Mouse (Mus musculus) naive thymus-derived CD4-positive, alpha-beta T cell, adult 2 months (primary cell): ENCODE data around the gene Diexf.

Experiments
- DNase-seq: peaks from one replicate; pipeline ENCODE4 v3.0.0-alpha.2; 2011; ENCODE audit warnings: low read depth

Gene Diexf

GRCm38 (mm10) chr1:193129786-193130455 lies at the start of gene Diexf:
Gene Diexf (minus strand): TSS chr1:193130272.
- DNase-seq: peak; percentile 99

- no peak for DNase-seq
Measured at GRCm38 (mm10) chr1:193174143-193174733, 44.2 kb upstream of the Diexf start.

- DNase-seq: no peak
Measured at GRCm38 (mm10) chr1:193173810-193174129, 43.7 kb upstream of the Diexf start.

- DNase-seq: peak; percentile 100
Measured at GRCm38 (mm10) chr1:193172991-193173809, 43.1 kb upstream of the Diexf start.

DNA sequence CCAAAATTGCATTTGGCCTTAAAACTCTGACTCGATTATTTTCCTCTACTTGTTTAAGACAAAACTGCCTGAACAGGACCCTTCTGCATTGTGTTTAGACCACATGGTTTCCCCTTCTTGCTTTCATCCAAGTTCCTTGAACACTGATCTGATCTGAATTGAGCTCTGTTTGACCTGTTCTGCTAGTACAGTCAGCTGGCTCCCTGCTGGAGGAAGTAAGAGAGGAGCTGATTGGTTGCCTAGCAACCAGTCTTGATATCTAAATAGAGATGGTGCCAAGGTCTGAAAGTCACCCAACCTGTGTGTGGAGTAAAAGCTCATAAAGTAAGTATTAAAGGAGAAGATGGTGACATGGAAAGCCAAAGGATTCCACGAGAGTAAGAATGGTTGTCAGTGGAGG lies 39.8 kb upstream of the Diexf start:
- peak; percentile 82 for DNase-seq

DNA sequence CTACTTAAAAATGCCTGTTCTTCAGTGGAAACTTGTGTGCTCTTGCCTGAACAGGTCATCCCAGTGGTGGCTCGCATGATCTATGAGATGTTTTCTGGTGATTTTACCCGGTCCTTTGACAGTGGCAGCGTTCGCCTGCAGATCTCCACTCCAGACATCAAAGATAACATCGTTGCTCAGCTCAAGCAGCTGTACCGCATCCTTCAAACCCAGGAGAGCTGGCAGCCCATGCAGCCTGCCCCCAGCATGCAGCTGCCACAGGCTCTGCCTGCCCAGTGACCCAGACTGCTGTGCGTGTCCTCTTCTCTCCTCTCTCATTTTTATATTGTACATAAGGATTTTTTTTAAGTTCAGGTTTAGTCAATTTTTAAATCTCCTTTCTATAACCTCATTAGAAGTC lies 39.2 kb upstream of the Diexf start:
- peak; percentile 51 for DNase-seq

- DNase-seq: no peak
Measured at GRCm38 (mm10) chr1:193167746-193168145, 37.7 kb upstream of the Diexf start, which contains the start of gene A130010J15Rik. Gene A130010J15Rik (plus strand): TSS chr1:193168046.

GRCm38 (mm10) chr1:193160317-193161032 lies 30.4 kb upstream of the Diexf start:
- DNase-seq: peak; percentile 64

GRCm38 (mm10) chr1:193159613-193160012 lies 29.5 kb upstream of the Diexf start:
- peak; percentile 61 for DNase-seq

DNA sequence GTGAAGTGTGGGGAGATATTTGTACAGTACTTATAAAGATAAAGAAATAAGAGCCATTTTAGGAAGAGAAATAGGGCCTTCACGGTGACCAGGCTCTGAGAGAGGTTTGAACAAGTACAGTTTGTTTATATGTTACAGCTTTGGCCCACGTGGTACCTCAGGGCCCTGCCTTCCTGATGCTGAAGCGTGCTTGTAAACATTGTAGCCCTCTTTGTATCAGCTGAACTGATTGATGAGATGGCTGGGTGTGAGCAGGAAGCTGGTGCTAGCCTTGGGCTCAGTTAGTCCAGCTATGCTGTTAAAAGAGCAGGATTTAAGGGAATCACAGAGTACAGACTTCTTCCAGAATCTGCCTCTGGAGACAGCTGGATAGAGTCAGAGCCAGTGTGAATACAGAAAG lies 29.1 kb upstream of the Diexf start:
- DNase-seq: peak; percentile 46

- DNase-seq: no peak
Measured at GRCm38 (mm10) chr1:193157111-193157492, 27.0 kb upstream of the Diexf start.

- DNase-seq: no peak
Measured at GRCm38 (mm10) chr1:193156316-193157110, 26.4 kb upstream of the Diexf start.

DNA sequence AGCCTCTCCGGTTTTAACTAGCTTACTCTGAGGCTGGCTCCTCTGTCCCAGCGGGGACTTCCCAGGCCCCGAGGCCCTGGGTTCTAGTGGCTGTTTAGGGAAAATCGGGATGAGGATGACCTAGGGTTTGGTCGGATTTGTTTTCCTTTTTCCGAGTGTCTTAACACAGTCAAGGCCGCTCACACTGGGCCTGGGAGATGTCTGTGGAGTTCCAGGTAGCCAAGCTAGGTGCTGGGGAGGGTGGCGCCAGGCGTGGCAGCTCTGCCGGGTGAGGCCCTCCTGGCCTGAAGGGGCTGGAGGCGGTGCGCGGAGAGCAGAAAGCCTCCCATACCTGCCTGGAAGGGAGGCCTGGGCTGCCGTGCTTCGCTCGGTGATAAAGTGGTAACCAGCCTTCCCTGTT lies 23.5 kb upstream of the Diexf start:
- DNase-seq: no peak

- DNase-seq: peak; percentile 75
Measured at GRCm38 (mm10) chr1:193152872-193153271, 22.8 kb upstream of the Diexf start, which contains the start of gene Irf6. Gene Irf6 (plus strand): TSS chr1:193153111.

DNA sequence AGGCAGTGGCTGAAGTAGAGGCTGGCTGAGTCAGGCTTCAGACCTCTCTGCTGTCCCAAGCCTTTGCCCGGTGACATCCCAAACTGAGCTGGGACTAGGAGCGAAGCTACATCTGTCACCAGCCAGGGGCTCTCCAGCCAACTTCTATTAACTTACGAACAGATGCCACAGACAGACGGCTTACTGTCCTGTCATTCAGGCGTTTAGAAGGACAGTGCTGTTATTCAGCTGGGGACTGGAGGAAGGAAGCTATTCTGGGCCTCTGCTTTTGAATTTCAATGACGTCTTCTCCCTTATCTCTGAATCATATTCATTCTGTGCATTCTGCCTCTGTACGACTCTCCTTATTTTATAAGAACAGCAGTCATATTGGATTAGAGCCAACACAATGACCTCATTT lies 21.1 kb upstream of the Diexf start:
- no peak for DNase-seq

GRCm38 (mm10) chr1:193149231-193149630 lies 19.2 kb upstream of the Diexf start:
- DNase-seq: no peak

DNA sequence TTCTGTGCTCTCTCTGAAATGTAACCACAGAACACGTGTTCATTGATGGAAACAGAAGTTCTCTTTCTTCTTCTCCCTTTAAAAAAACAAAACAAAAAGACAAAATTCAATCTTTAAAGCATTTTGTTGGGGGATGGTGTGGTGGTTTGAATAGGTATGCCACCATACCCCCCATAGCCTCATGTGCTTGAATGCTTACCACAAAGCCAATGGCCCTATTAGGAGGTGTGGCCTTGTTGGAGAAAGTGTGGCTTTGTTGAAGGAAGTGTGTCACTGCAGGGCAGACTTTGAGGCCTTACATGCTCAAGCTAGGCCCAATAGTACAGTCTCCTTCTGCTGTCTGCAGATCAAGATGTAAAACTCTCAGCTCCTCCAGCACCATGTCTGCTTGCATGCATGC lies 16.3 kb upstream of the Diexf start:
- DNase-seq: peak; percentile 58

DNA sequence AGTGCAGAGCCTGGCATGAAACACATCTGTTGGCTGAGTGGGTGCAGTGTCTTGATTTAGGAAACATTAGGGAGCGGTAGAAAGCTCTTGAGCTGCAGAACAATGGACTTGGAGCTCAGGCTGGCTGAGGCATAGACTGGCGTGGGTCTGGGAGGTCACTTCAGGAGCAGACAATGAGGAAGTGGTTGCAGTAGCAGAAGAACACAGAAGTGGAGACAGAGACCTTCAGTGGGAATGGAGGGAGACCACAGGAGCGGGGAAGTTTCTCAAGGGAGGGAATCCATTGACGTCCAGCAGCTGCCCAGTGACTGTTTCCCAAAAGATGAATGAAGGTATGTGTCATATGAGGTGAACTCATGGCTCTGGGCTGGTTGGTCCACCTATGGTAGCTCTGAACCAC lies 15.0 kb upstream of the Diexf start:
- DNase-seq: no peak

DNA sequence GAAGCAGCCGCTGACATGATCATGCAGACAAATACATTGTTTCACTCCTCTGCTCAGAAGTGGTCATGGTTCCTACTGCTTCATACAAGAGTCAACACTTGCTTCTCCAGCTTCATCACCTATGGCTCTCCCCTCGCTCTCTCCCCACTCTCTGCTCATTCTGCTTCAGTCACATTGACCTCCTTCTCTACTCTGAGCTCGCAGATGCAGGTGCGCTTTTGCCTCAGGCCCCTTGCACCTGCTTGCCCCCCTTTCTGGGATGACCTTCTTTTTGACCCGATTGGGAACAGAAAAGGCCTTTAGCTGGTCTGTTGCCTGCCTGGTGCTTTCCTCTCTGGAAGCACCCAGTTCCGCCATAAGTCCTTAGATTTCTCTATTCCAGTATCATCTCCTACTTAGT lies 14.4 kb upstream of the Diexf start:
- DNase-seq: no peak

DNA sequence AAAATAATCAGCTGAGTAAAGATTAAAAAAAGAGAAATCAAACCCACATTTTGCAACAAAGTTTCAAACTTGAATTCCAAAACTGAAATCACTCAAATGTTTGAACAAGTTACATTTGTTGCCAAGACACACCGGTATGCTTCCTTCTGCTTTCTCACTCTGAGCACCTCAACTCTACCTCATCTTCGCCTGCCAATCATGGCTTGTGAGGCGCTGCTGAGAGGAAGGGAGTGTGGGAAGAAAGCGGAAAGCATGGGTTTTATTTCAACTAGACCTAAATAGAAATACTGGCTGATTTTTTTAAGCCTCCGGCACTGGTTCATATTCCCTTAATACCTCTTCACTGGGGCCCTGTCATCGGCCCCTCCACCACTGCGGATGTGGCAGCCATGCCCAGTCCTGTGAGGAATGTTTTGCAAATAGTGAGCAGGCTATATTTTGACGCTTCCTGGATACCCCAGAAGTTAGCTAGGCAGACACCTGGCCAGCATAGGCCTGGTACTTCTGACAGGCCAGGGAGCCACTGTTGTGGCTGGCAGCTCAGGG lies 12.5 kb upstream of the Diexf start:
- peak; percentile 31 for DNase-seq

DNA sequence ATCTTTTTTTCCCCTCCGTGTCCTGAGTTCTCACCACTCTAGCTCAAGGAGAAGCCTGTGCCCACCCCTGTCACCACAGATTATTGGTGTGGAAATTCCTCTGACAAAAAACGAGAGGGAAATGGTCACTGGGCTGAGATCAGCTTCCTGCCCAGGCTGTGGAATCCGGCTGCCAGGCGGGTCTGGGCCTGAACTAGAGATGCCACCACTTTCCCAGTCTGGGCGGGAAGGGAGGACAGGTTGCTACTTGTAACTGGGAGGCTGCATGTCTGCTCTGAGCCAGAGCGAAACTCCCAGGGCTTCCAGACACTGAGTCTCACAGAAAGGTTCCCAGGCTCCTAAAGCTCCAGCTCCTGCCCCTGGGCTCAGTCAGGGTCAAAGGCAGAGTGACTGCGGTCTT lies 11.0 kb upstream of the Diexf start:
- no peak for DNase-seq
